Mouse (Mus musculus): ENCODE data around the gene Ubl3. TPM values are rescaled to one million over a fixed set of nuclear protein-coding genes. Genes with fewer than 3 reads are reported as not detected.

The Ubl3 gene
- total RNA-seq, 2 experiments from 2014 or later: 133 to 144 TPM

DNA sequence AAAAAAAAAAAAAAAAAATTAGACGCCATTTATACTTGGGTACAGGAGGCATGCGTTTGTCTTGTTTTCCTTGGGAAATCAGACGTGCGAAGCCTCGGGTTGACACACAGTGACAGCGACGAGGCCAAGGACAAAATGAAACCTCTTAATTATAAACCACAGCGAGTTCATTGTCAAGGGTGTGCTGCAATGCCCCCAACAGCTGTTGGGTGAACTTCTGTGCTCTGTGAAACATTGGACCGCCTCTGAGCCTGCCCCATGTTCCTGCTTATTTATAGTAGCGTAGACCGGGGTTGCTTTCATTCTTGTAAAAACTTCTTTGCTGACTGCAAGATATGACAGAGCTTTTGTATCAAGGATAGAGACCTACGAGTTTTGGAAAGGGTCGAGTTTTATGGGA, 16.9 kb upstream of the Ubl3 start:
- no peak for DNase-seq (ENCODE audit: extremely low spot score in 1 of 2, low spot score in 2 of 2)
- intact Hi-C loops (cut with DNase I): no loop called here

DNA sequence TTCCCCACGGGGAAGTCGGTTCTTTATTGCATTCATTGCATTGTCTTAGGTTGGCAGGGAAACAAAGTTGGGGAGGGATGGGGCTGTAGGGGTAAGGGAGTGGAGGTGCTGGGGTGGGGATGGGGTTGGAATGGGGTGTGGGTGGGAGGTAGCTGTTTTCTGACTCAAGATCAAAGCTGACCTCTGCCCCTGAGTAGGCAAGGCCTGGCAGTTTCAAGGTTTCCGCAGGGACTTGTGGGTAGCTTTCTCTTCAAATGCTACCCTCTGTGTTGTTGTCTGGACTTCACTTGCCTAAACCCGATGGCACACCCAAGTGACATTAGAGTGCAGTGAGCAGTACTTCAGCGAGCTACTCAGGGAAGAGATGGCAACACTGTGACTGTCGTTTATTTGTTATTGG, 13.0 kb upstream of the Ubl3 start:
- intact Hi-C loops (cut with DNase I): no loop called here

GRCm38 (mm10) chr5:148564073-148564472, 11.5 kb upstream of the Ubl3 start:
- DNase-seq (ENCODE audit: extremely low spot score in 1 of 2, low spot score in 2 of 2): no peak

More for the DNA sequence above, 13.0 kb upstream of the Ubl3 start:
- DNase-seq (ENCODE audit: extremely low spot score in 1 of 2, low spot score in 2 of 2): no peak

GRCm38 (mm10) chr5:148563281-148563680, 10.7 kb upstream of the Ubl3 start:
- no peak for DNase-seq (ENCODE audit: extremely low spot score in 1 of 2, low spot score in 2 of 2)
- intact Hi-C loops (cut with DNase I): no loop called here

More at GRCm38 (mm10) chr5:148564073-148564472, 11.5 kb upstream of the Ubl3 start:
- intact Hi-C loops (cut with DNase I): no loop called here

GRCm38 (mm10) chr5:148562235-148562634, 9.6 kb upstream of the Ubl3 start:
- no peak for DNase-seq (ENCODE audit: extremely low spot score in 1 of 2, low spot score in 2 of 2)
- intact Hi-C loops (cut with DNase I): no loop called here

DNA sequence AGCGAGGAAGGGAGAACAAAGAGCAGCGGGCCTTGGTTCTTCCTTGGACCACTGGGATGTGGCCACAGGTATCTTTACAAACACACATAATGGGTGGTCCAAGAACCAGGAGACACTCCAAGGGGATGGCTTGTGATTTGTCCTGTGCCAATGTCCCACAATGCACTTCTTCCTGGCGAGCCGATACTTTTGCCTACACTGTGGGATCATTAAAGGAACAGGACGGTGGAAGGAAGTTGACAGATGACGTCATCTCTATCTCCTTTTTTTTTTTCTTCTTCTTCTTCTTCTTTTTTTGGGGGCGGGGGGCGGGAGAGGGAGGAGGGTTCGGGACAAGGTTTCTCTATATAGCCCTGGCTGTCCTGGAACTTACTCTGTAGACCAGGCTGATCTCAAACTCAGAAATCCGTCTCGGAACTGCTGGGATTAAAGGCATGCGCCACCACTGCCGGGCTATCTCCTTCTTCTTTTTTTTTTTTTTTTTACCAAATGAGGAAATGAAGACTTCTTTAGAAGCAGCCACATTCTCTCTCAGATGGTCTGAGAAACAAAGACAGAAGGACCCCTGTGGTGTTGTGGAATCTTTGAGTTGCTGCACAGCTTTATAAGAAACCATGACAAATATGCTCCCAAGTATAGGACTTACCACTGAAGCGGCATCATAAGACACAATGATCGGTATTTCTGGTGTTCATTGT, 6.8 kb upstream of the Ubl3 start:
- DNase-seq (ENCODE audit: extremely low spot score in 1 of 2, low spot score in 2 of 2): no peak
- intact Hi-C loops (cut with DNase I): no loop called here

DNA sequence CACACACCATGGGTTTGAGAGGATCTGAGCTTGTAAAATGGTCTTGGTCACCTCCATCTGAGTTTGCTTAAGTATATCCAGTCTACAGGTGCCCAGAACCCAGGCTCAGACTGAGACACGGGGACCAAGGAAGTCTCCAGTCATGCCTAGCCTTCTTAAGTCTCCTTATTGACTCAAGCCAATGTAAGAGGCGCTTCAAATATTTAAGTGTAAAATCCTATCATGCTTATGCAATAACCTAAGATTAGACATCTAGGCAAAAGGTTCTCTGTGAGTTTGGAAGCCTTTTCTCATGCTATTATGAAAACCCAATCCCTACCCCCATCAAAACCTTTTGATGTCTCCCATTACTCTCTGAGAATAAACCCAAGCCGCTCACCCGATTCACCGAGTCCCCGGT, 5.9 kb upstream of the Ubl3 start:
- DNase-seq (ENCODE audit: extremely low spot score in 1 of 2, low spot score in 2 of 2): no peak
- intact Hi-C loops (cut with DNase I): no loop called here

- intact Hi-C loops (cut with DNase I): no loop called here
- DNase-seq (ENCODE audit: extremely low spot score in 1 of 2, low spot score in 2 of 2): no peak
Measured at GRCm38 (mm10) chr5:148556509-148556908, 3.9 kb upstream of the Ubl3 start.

DNA sequence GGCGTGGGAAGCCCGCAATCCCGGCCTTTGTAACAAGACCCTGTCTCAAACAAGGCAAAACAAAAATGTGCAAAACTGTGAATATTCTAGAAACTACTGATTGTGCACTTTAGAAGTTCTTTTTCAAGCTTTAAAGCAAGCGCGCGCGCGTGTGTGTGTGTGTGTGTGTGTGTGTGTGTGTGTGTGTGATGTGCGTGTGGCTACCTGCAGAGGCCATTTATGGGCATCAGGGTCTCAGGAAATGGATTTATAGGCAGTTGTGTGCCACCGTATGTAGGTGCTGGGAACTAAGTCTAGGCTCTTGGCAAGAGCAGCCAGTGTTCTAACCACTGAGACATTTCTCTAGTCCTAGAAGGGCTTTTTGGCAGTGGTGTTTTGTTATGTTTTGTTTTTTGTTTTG, 2.6 kb upstream of the Ubl3 start:
- intact Hi-C loops (cut with DNase I): no loop called here
- DNase-seq (ENCODE audit: extremely low spot score in 1 of 2, low spot score in 2 of 2): no peak

GRCm38 (mm10) chr5:148554701-148555100, 2.1 kb upstream of the Ubl3 start:
- intact Hi-C loops (cut with DNase I): loop anchor here (5.0 kb wide), 1 partner anchor 153 kb away; no protein-coding TSS in a partner anchor
- no peak for DNase-seq (ENCODE audit: extremely low spot score in 1 of 2, low spot score in 2 of 2)

DNA sequence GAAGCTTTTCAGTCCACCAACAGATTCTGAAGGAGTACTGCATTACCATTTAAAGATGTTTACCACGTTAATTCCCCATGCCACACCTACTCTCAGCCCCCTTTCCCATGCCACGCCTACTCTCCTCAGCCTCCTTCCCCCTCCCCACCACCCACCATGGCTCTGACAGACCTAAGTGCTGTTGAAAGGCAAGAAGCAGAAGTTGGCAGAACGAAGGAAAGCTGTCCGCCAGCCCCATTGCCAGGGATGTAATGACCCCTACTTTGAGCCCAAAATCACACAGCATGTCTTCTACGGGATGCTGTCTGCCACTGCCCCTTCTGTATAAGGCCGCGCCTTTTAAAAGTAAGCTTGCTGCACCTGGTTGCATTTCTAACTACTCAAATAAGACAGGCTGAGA, 1.7 kb upstream of the Ubl3 start:
- intact Hi-C loops (cut with DNase I): loop anchor here (5.0 kb wide), 1 partner anchor 153 kb away; no protein-coding TSS in a partner anchor
- DNase-seq (ENCODE audit: extremely low spot score in 1 of 2, low spot score in 2 of 2): no peak

GRCm38 (mm10) chr5:148553723-148554122, 1.1 kb upstream of the Ubl3 start:
- no peak for DNase-seq (ENCODE audit: extremely low spot score in 1 of 2, low spot score in 2 of 2)
- intact Hi-C loops (cut with DNase I): loop anchor here (5.0 kb wide), 1 partner anchor 154 kb away; no protein-coding TSS in a partner anchor

DNA sequence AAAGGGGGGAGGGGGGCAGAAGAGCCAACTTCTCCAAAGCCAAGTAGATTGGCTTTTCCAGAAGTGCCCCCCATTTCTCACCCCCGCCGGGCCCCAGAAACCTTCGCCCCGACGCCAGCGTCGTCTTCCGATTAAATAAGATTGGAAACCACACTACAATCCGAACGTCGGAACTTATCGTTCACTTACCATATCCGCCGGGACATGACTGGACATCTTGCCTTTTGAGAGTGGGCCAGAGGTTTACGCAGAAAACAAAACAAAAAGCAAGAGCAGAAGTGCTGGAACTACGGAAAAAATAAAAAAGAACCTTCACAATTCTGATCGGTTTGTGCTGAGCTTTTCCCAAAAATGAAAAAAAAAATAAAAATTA, 839 bp downstream of the Ubl3 start:
- intact Hi-C loops (cut with DNase I): loop anchor here (2.0 to 5.0 kb wide), 2 partner anchors 156 to 241 kb away; no protein-coding TSS in a partner anchor
- DNase-seq (ENCODE audit: extremely low spot score in 1 of 2, low spot score in 2 of 2): peak in 1 of 2 experiments; percentile 37

DNA sequence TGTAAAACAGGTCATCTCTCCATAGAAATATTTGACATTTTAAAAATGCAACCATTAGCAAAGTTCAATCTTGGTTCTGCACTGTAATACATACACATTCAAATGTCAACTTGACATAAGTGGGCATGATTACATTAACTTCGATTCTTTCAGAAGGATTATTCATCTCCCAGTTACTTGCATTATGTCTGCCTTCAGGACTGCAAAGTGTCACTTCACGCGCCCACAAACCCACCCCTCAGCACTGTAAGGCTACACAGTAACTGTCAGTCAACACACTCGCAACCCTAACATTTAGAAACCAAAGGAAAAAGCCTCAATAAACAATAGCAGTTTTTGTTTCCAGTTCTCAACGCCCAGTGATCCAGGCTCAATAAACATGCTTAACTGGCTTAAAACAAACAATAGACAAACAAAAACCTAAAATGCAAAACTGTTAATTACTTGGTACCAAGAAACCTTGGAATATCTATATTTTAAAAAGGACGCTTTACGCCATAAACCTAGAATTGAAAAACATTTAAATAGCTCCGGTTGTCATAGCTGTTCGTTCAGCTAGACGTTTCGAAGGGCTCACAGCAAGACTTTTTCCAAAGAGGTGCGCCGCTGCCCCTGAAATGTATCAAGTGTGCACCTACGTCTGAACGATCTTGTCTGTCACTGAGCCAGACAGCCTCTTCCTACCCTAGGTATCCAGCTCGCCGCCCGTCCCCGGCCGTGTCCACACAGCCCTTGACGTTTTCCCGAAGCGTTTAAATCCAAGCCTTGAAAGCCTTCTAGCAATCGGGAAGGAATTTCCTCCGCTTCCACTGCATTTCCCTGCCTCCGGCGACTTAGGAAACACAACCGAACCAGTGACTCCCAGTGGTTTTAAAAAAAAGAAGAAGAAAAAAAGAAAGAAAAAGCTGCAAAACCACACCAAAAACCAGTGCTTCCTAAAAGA, 1.5 kb downstream of the Ubl3 start:
- intact Hi-C loops (cut with DNase I): loop anchor here (2.0 to 5.0 kb wide), 2 partner anchors 156 to 242 kb away; no protein-coding TSS in a partner anchor
- peak; percentile 33 to 54 for DNase-seq (ENCODE audit: extremely low spot score in 1 of 2, low spot score in 2 of 2)

DNA sequence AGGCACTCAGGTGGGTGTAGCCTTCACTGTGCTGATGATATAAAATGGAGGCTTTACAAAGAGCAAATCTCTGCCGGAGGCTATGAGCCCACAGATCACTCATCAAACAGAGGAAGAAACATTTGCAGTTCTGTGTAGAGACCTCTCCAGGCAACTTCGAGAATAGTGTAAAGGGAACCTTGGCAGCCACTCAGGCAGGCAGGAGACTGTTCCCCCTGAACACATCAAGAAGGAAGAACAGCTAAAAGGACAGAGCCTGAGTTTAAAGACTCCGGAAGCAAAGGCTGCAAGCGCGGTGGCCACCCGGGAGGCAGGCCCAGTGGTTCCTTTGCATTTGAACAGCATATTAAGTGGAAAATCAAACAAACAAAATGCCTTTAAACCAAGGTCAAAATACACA, 2.2 kb downstream of the Ubl3 start:
- intact Hi-C loops (cut with DNase I): loop anchor here (2.0 to 5.0 kb wide), 2 partner anchors 157 to 242 kb away; no protein-coding TSS in a partner anchor
- peak in 1 of 2 experiments; percentile 41 for DNase-seq (ENCODE audit: extremely low spot score in 1 of 2, low spot score in 2 of 2)

- no peak for DNase-seq (ENCODE audit: extremely low spot score in 1 of 2, low spot score in 2 of 2)
- intact Hi-C loops (cut with DNase I): no loop called here
Measured at GRCm38 (mm10) chr5:148549307-148549706, 3.3 kb downstream of the Ubl3 start.

DNA sequence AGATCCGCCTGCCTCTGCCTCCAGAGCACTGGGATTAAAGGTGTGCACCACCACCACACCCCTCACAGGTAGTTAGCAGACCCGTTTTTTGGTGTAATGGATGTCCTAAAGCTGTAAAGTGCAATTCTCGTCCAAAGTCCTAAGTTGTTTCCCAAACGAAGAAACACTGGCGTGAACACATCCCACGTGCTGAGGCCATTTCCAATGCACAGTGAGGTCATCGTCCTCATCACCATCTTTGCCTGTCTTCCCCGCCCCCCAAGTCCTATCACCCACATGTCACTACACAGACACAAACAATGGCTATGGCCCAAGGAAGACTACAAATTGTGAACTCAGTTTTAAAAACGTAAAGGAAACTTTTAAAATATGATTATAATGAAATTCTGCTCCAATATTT, 4.0 kb downstream of the Ubl3 start:
- intact Hi-C loops (cut with DNase I): no loop called here
- DNase-seq (ENCODE audit: extremely low spot score in 1 of 2, low spot score in 2 of 2): no peak

DNA sequence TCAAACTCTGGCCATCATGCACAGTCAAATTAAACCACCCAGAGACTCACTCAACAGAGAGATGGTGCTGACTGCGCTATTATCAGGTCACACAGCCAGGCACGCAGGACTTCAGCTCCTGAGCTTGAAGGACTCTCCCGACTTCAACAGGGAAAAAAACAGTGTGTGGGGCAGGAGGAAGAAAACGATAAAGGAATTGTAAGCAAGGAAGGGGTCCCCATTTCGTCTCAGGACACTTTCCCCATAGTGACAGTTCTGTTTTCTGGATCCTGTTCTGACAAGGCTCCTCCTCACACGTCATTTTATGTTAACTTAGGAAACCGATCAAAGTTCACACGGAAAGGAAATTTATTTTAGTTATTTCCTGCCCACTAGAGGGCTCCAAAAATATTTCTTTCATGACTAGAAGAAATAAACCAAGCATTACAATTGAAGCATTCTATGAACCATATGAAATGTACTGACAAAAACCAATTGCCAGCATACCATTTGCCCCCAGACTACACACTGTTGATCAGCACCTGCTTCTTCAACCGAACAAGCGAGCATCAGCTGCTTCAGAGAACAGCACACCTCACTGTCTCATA, 4.6 kb downstream of the Ubl3 start:
- DNase-seq (ENCODE audit: extremely low spot score in 1 of 2, low spot score in 2 of 2): no peak
- intact Hi-C loops (cut with DNase I): no loop called here

GRCm38 (mm10) chr5:148546970-148547369, 5.6 kb downstream of the Ubl3 start:
- no peak for DNase-seq (ENCODE audit: extremely low spot score in 1 of 2, low spot score in 2 of 2)
- intact Hi-C loops (cut with DNase I): no loop called here

Data from left cerebral cortex, postnatal 10 days (tissue).